Mouse (Mus musculus): ENCODE measurements at regions not wholly inside any gene's neighbourhood (a gene's known extent, or its start where the extent isn't known, plus 50 kb on each side); places are given as distances from the start of the nearest gene placed in this dataset.

GRCm38 (mm10) chr14:61810836-61811235 is 203.6 kb downstream of the Kcnrg start:
- ATAC-seq (ENCODE audit: extremely low read depth, insufficient number of reproducible peaks, low FRiP score, poor library complexity, severe bottlenecking) = no peak
- TF ChIP-seq GATA1 (IDR thresholded peaks at IDR 0.05; ENCODE audit: borderline replicate concordance, low read length) (no peak), TAL1 (conservative IDR thresholded peaks at IDR 0.05; ENCODE audit: low read depth, low read length) (no peak), CTCF (IDR thresholded peaks at IDR 0.05; ENCODE audit: low read depth, low read length) (no peak), POLR2AphosphoS5 (IDR thresholded peaks at IDR 0.05; ENCODE audit: insufficient replicate concordance, low read depth, low read length) (no peak), GATA2 (IDR thresholded peaks at IDR 0.05; ENCODE audit: borderline replicate concordance, low read depth, low read length) (no peak)
- H3K4me1 ChIP-seq (ENCODE audit: insufficient read depth, low read depth, low read length) = no peaks in the 10 kb centered on the region

GRCm38 (mm10) chr14:61817711-61818110 is 210.5 kb downstream of the Kcnrg start:
- H3K4me1 ChIP-seq (ENCODE audit: insufficient read depth, low read depth, low read length) = no peaks in the 10 kb centered on the region
- TF ChIP-seq TAL1 (conservative IDR thresholded peaks at IDR 0.05; ENCODE audit: low read depth, low read length) (no peak), GATA2 (IDR thresholded peaks at IDR 0.05; ENCODE audit: borderline replicate concordance, low read depth, low read length) (no peak), POLR2AphosphoS5 (IDR thresholded peaks at IDR 0.05; ENCODE audit: insufficient replicate concordance, low read depth, low read length) (no peak), GATA1 (IDR thresholded peaks at IDR 0.05; ENCODE audit: borderline replicate concordance, low read length) (no peak), CTCF (IDR thresholded peaks at IDR 0.05; ENCODE audit: low read depth, low read length) (no peak)
- ATAC-seq (ENCODE audit: extremely low read depth, insufficient number of reproducible peaks, low FRiP score, poor library complexity, severe bottlenecking) = no peak
- H3K36me3 ChIP-seq (replicated peaks) = no peaks in the 10 kb centered on the region
- no peak for DNase-seq (ENCODE audit: low spot score)
- H3K27me3 ChIP-seq (ENCODE audit: insufficient read depth, low read length) = peaks cover 5% of the 10 kb centered on the region; the same call in 1 of the 2 replicates
- no peak overlapping the region for H3K4me3 ChIP-seq (ENCODE audit: low read depth, low read length)
- no peaks in the 10 kb centered on the region for H3K9me3 ChIP-seq (replicated peaks)

More at GRCm38 (mm10) chr14:61810836-61811235, 203.6 kb downstream of the Kcnrg start:
- no peak for DNase-seq (ENCODE audit: low spot score)
- Histone ChIP-seq H3K27me3 (ENCODE audit: insufficient read depth, low read length) (peaks cover 7% of the 10 kb centered on the region; the same call in 1 of the 2 replicates), H3K9me3 (replicated peaks) (no peaks in the 10 kb centered on the region), H3K4me3 (ENCODE audit: low read depth, low read length) (no peak overlapping the region), H3K36me3 (replicated peaks) (no peaks in the 10 kb centered on the region)

DNA sequence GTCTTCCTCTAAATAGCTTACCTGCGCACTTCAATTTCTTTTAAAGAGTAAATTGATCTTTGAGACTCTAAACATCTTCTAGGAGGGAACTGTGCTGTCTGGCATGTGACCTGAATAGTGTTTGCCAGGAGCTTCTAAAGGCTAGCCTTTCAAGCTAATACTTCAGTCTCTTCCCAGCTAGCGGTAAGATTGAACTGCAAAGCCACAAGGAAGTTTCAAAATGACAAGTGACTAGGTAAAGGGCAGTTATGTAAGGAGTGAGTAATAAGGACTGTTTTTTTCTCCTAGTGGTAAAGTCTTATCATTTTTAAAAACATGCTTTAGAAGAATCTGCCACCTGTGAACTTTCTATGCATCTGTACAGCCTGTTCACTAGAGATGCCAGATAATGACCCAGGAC is 211.1 kb downstream of the Kcnrg start:
- DNase-seq (ENCODE audit: low spot score) = no peak
- no peak for ATAC-seq (ENCODE audit: extremely low read depth, insufficient number of reproducible peaks, low FRiP score, poor library complexity, severe bottlenecking)
- H3K27me3 ChIP-seq (ENCODE audit: insufficient read depth, low read length) = peaks cover 5% of the 10 kb centered on the region; the same call in 1 of the 2 replicates

DNA sequence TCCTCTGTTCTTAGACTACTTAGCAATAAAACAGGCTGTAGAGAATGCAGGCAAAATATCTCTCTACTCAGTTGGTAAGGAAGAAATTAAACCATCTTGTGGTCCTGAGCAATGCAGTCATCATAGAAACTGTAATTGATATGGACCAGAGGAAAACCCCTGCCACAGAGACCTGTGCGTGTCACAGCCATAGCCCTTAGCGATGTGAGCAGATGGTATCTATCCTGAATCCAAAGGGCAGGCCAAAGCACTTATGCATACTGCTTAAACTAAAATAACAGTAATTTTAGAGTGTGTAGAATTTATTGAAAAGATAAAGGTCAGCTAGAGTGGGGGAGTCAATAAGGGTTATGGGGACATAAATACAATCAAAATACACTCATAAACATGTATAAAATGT is 212.0 kb downstream of the Kcnrg start:
- Histone ChIP-seq H3K27me3 (ENCODE audit: insufficient read depth, low read length) (peaks cover 5% of the 10 kb centered on the region; the same call in 1 of the 2 replicates), H3K4me3 (ENCODE audit: low read depth, low read length) (no peak overlapping the region), H3K9me3 (replicated peaks) (no peaks in the 10 kb centered on the region), H3K4me1 (ENCODE audit: insufficient read depth, low read depth, low read length) (no peaks in the 10 kb centered on the region), H3K36me3 (replicated peaks) (no peaks in the 10 kb centered on the region)
- TF ChIP-seq POLR2AphosphoS5 (IDR thresholded peaks at IDR 0.05; ENCODE audit: insufficient replicate concordance, low read depth, low read length) = no peak
- TF ChIP-seq TAL1 (conservative IDR thresholded peaks at IDR 0.05; ENCODE audit: low read depth, low read length) = no peak
- TF ChIP-seq GATA1 (IDR thresholded peaks at IDR 0.05; ENCODE audit: borderline replicate concordance, low read length) = no peak
- TF ChIP-seq CTCF (IDR thresholded peaks at IDR 0.05; ENCODE audit: low read depth, low read length) = no peak
- TF ChIP-seq GATA2 (IDR thresholded peaks at IDR 0.05; ENCODE audit: borderline replicate concordance, low read depth, low read length) = no peak
- DNase-seq (ENCODE audit: low spot score) (no peak), ATAC-seq (ENCODE audit: extremely low read depth, insufficient number of reproducible peaks, low FRiP score, poor library complexity, severe bottlenecking) (no peak)

More for the DNA sequence above, 211.1 kb downstream of the Kcnrg start:
- no peak overlapping the region for H3K4me3 ChIP-seq (ENCODE audit: low read depth, low read length)
- H3K9me3 ChIP-seq (replicated peaks) = no peaks in the 10 kb centered on the region
- TF ChIP-seq CTCF (IDR thresholded peaks at IDR 0.05; ENCODE audit: low read depth, low read length) (no peak), POLR2AphosphoS5 (IDR thresholded peaks at IDR 0.05; ENCODE audit: insufficient replicate concordance, low read depth, low read length) (no peak), TAL1 (conservative IDR thresholded peaks at IDR 0.05; ENCODE audit: low read depth, low read length) (no peak)
- H3K36me3 ChIP-seq (replicated peaks) = no peaks in the 10 kb centered on the region
- no peaks in the 10 kb centered on the region for H3K4me1 ChIP-seq (ENCODE audit: insufficient read depth, low read depth, low read length)

DNA sequence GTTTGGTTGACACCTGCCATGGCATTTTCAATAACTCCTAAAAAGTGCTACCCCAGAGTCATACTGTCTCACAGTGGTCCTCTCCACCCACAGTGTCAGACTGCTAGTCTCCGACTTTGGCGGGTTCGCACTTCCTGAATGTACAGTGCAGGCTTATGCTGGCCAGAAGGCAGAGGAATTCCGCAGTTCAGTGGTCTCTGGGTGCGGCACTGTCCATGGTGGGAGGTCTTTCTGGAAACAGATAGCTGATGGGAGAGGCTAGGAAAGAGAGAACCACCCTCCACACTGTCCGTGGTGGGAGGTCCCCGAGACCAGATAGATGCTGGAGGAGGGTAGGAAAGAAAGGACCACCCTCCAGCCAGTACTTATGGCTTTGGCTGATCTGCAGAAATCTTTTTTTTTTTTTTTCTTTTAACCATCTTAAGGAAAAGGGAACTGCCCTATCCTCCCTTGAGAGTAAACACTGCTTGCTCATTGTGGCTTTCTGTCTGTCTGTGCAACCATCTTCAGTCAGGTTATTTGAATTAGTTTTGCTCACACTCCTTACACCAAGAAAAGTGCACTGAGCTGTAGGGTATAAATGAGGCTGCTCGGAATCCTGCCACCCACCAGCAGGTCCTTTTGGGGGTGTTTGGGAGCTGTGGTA is 227.2 kb downstream of the Kcnrg start:
- DNase-seq (ENCODE audit: low spot score) = no peak

GRCm38 (mm10) chr14:61835729-61836128 is 228.5 kb downstream of the Kcnrg start:
- Histone ChIP-seq H3K4me3 (ENCODE audit: low read depth, low read length) (no peak overlapping the region), H3K4me1 (ENCODE audit: insufficient read depth, low read depth, low read length) (no peaks in the 10 kb centered on the region), H3K9me3 (replicated peaks) (no peaks in the 10 kb centered on the region), H3K36me3 (replicated peaks) (no peaks in the 10 kb centered on the region), H3K27me3 (ENCODE audit: insufficient read depth, low read length) (0 out of 2 replicates have a peak, but pooled peaks cover under 1% of the 10 kb centered on the region)
- ATAC-seq (ENCODE audit: extremely low read depth, insufficient number of reproducible peaks, low FRiP score, poor library complexity, severe bottlenecking) (no peak), DNase-seq (ENCODE audit: low spot score) (no peak)
- TF ChIP-seq GATA1 (IDR thresholded peaks at IDR 0.05; ENCODE audit: borderline replicate concordance, low read length) (no peak), GATA2 (IDR thresholded peaks at IDR 0.05; ENCODE audit: borderline replicate concordance, low read depth, low read length) (no peak), CTCF (IDR thresholded peaks at IDR 0.05; ENCODE audit: low read depth, low read length) (no peak), TAL1 (conservative IDR thresholded peaks at IDR 0.05; ENCODE audit: low read depth, low read length) (no peak), POLR2AphosphoS5 (IDR thresholded peaks at IDR 0.05; ENCODE audit: insufficient replicate concordance, low read depth, low read length) (no peak)

More for the DNA sequence above, 227.2 kb downstream of the Kcnrg start:
- H3K4me1 ChIP-seq (ENCODE audit: insufficient read depth, low read depth, low read length) = no peaks in the 10 kb centered on the region
- TF ChIP-seq POLR2AphosphoS5 (IDR thresholded peaks at IDR 0.05; ENCODE audit: insufficient replicate concordance, low read depth, low read length) = no peak
- no peaks in the 10 kb centered on the region for H3K9me3 ChIP-seq (replicated peaks)
- no peaks in the 10 kb centered on the region for H3K36me3 ChIP-seq (replicated peaks)
- no peak for ATAC-seq (ENCODE audit: extremely low read depth, insufficient number of reproducible peaks, low FRiP score, poor library complexity, severe bottlenecking)
- no peaks in the 10 kb centered on the region; the same call in 1 of the 2 replicates for H3K27me3 ChIP-seq (ENCODE audit: insufficient read depth, low read length)
- no peak overlapping the region for H3K4me3 ChIP-seq (ENCODE audit: low read depth, low read length)

Measured in G1E (cell line).